19 mouse cellular contexts compared by ENCODE assay signal in genomic region chr10:37627900-37628299, GRCm38 (mm10).
DNase-seq lines count a peak whose midpoint lies in the region; ATAC-seq and TF ChIP-seq lines count a peak whose summit lies in the region.
"Had no signal": no experiment of that assay in that cellular context is flagged by ENCODE, and none has a peak within 500 bp of the region (broad histone marks: within the 10 kb centered on the region; RNA-seq: fewer than 3 reads in every experiment).

No protein-coding gene starts in this region.

- no peak overlapping the region for H3K9ac ChIP-seq in forebrain, embryonic 14.5 days (ENCODE audit: low read length)
- H3K9ac ChIP-seq in forebrain, postnatal 0 days: no peak overlapping the region
- H3K9ac ChIP-seq in hindbrain, postnatal 0 days (replicated peaks; ENCODE audit: low read length): no peak overlapping the region
- no peak overlapping the region for H3K9ac ChIP-seq in hindbrain, embryonic 13.5 days
- H3K9ac ChIP-seq in heart, embryonic 12.5 days: no peak overlapping the region
- H3K9ac ChIP-seq: limb, embryonic 12.5 days had no signal

- peak; percentile 44 for DNase-seq in forebrain, embryonic 14.5 days (ENCODE audit: low spot score)
- no peak for DNase-seq in forebrain, postnatal 0 days
- peak; percentile 38 for DNase-seq in hindbrain, postnatal 0 days (ENCODE audit: low spot score)
- DNase-seq in R1 (ENCODE audit: low read depth, low spot score): peak; percentile 7
- DNase-seq in thymus, postnatal 25 days: no peak
- no peak for DNase-seq in kidney, postnatal 14 days
- DNase-seq: adrenal gland, postnatal 10 days; cerebellum, adult 11-12 months; cerebellum, postnatal 25 days; kidney, adult 2 months; kidney, postnatal 25 days; right cerebral cortex, postnatal 25 days had no signal

- no peak overlapping the region for H3K4me3 ChIP-seq in forebrain, embryonic 14.5 days (ENCODE audit: low read depth, low read length)
- no peak overlapping the region for H3K4me3 ChIP-seq in forebrain, postnatal 0 days (ENCODE audit: low read depth, low read length)
- H3K4me3 ChIP-seq in hindbrain, postnatal 0 days (ENCODE audit: low read length): no peak overlapping the region
- H3K4me3 ChIP-seq in hindbrain, embryonic 13.5 days: no peak overlapping the region
- no peak overlapping the region for H3K4me3 ChIP-seq in heart, embryonic 12.5 days
- H3K4me3 ChIP-seq: heart, adult 2 months; left cerebral cortex, adult 2 months; limb, embryonic 12.5 days had no signal

- no peak for TF ChIP-seq CTCF in forebrain, postnatal 0 days (IDR thresholded peaks at IDR 0.05; ENCODE audit: low read depth)
- TF ChIP-seq CTCF in hindbrain, postnatal 0 days (IDR thresholded peaks at IDR 0.05; ENCODE audit: low read depth): no peak

- no peak overlapping the region for H3K27ac ChIP-seq in forebrain, embryonic 14.5 days (ENCODE audit: low read depth, low read length)
- H3K27ac ChIP-seq in forebrain, postnatal 0 days (ENCODE audit: low read depth, low read length): no peak overlapping the region
- no peak overlapping the region for H3K27ac ChIP-seq in hindbrain, postnatal 0 days
- no peak overlapping the region for H3K27ac ChIP-seq in hindbrain, embryonic 13.5 days
- H3K27ac ChIP-seq in heart, embryonic 12.5 days (ENCODE audit: poor library complexity, severe bottlenecking): no peak overlapping the region
- H3K27ac ChIP-seq: heart, adult 2 months; left cerebral cortex, adult 2 months; limb, embryonic 12.5 days; macrophage; stomach, postnatal 0 days had no signal

- 0 out of 2 replicates have a peak, but pooled peaks have one; percentile 42 for ATAC-seq in forebrain, embryonic 14.5 days
- no peak for ATAC-seq in forebrain, postnatal 0 days
- no peak for ATAC-seq in hindbrain, postnatal 0 days
- ATAC-seq in hindbrain, embryonic 13.5 days (ENCODE audit: low FRiP score): no peak
- ATAC-seq in heart, embryonic 12.5 days (ENCODE audit: insufficient number of reproducible peaks, low FRiP score): peak; percentile 68; the same call in 1 of the 2 replicates

- no peak overlapping the region for H3K4me2 ChIP-seq in forebrain, embryonic 14.5 days (ENCODE audit: low read length)
- no peak overlapping the region for H3K4me2 ChIP-seq in forebrain, postnatal 0 days (ENCODE audit: low read depth)
- no peak overlapping the region for H3K4me2 ChIP-seq in hindbrain, postnatal 0 days (ENCODE audit: low read depth, low read length)
- no peak overlapping the region for H3K4me2 ChIP-seq in hindbrain, embryonic 13.5 days
- H3K4me2 ChIP-seq in heart, embryonic 12.5 days: no peak overlapping the region
- H3K4me2 ChIP-seq: limb, embryonic 12.5 days had no signal

- no peaks in the 10 kb centered on the region for H3K9me3 ChIP-seq in forebrain, embryonic 14.5 days (replicated peaks; ENCODE audit: control insufficient read depth, low read length)
- H3K9me3 ChIP-seq in forebrain, postnatal 0 days (ENCODE audit: low read length): no peaks in the 10 kb centered on the region
- H3K9me3 ChIP-seq in hindbrain, postnatal 0 days (ENCODE audit: low read length): no peaks in the 10 kb centered on the region
- no peaks in the 10 kb centered on the region for H3K9me3 ChIP-seq in hindbrain, embryonic 13.5 days
- no peaks in the 10 kb centered on the region for H3K9me3 ChIP-seq in heart, embryonic 12.5 days (replicated peaks)
- H3K9me3 ChIP-seq: limb, embryonic 12.5 days had no signal

- H3K36me3 ChIP-seq in forebrain, embryonic 14.5 days (ENCODE audit: control insufficient read depth, insufficient read depth, low read length): no peaks in the 10 kb centered on the region
- no peaks in the 10 kb centered on the region for H3K36me3 ChIP-seq in forebrain, postnatal 0 days (ENCODE audit: insufficient read depth)
- no peaks in the 10 kb centered on the region for H3K36me3 ChIP-seq in hindbrain, postnatal 0 days (ENCODE audit: insufficient read depth, low read length)
- H3K36me3 ChIP-seq in hindbrain, embryonic 13.5 days: no peaks in the 10 kb centered on the region
- H3K36me3 ChIP-seq in heart, embryonic 12.5 days: no peaks in the 10 kb centered on the region
- H3K36me3 ChIP-seq: limb, embryonic 12.5 days had no signal

- no peaks in the 10 kb centered on the region for H3K27me3 ChIP-seq in forebrain, embryonic 14.5 days (replicated peaks; ENCODE audit: control insufficient read depth, insufficient read depth, low read length)
- H3K27me3 ChIP-seq in forebrain, postnatal 0 days (ENCODE audit: insufficient read depth, low read length): no peaks in the 10 kb centered on the region
- H3K27me3 ChIP-seq in hindbrain, postnatal 0 days (ENCODE audit: insufficient read depth, low read length): no peaks in the 10 kb centered on the region
- no peaks in the 10 kb centered on the region for H3K27me3 ChIP-seq in hindbrain, embryonic 13.5 days
- H3K27me3 ChIP-seq in heart, embryonic 12.5 days (replicated peaks): peaks cover 35% of the 10 kb centered on the region
- H3K27me3 ChIP-seq: limb, embryonic 12.5 days had no signal

- whole genome bisulfite sequencing in forebrain, embryonic 14.5 days: 65% methylated on average over 3 of the region's 3 CpGs
- 51% methylated on average over 3 of the region's 3 CpGs for WGBS in forebrain, postnatal 0 days
- WGBS in hindbrain, postnatal 0 days: 52% methylated on average over 3 of the region's 3 CpGs
- WGBS in hindbrain, embryonic 13.5 days: 65% methylated on average over 3 of the region's 3 CpGs
- WGBS in heart, embryonic 12.5 days: 72% methylated on average over 3 of the region's 3 CpGs

- peaks cover 3% of the 10 kb centered on the region for H3K4me1 ChIP-seq in forebrain, embryonic 14.5 days (ENCODE audit: control insufficient read depth, insufficient read depth, low read length)
- H3K4me1 ChIP-seq in forebrain, postnatal 0 days (ENCODE audit: insufficient read depth): no peaks in the 10 kb centered on the region
- H3K4me1 ChIP-seq in hindbrain, postnatal 0 days (ENCODE audit: insufficient read depth, low read length): no peaks in the 10 kb centered on the region
- H3K4me1 ChIP-seq in hindbrain, embryonic 13.5 days (replicated peaks): peaks cover 11% of the 10 kb centered on the region
- no peaks in the 10 kb centered on the region for H3K4me1 ChIP-seq in heart, embryonic 12.5 days (replicated peaks)
- H3K4me1 ChIP-seq: limb, embryonic 12.5 days had no signal

Comparison
In these comparisons a context has a peak if more than half of its experiments do, and no peak if none do; other contexts are left out.
1. ATAC-seq: peak in forebrain, embryonic 14.5 days (single experiment) and heart, embryonic 12.5 days (single experiment); none in forebrain, postnatal 0 days (single experiment), hindbrain, postnatal 0 days (single experiment) and hindbrain, embryonic 13.5 days (single experiment).
2. DNase-seq: peak in forebrain, embryonic 14.5 days (single experiment), hindbrain, postnatal 0 days (single experiment) and R1 (single experiment); none in forebrain, postnatal 0 days (single experiment), thymus, postnatal 25 days (single experiment) and kidney, postnatal 14 days (single experiment).